Mouse (Mus musculus) liver, embryonic 14.5 days (tissue): ENCODE measurements around the gene Rnase12.

Experiments used
- CTCF ChIP-seq: IDR thresholded peaks from 2 replicates; pipeline ENCODE4 v1.5.1; 2016; ENCODE audit warnings: antibody characterized with exemption, low read depth, control low read depth
- EP300 ChIP-seq: IDR thresholded peaks from 2 replicates; pipeline ENCODE4 v1.6.1; 2016; ENCODE audit warnings: antibody characterized with exemption, low read depth

- TF ChIP-seq CTCF (peak; percentile 91), EP300 (no peak)
These were observed 45.8 kb upstream of the Rnase12 start for GRCm38 (mm10) chr14:51103217-51103616.
